30 mouse cellular contexts compared by ENCODE assay signal in the genomic region with DNA sequence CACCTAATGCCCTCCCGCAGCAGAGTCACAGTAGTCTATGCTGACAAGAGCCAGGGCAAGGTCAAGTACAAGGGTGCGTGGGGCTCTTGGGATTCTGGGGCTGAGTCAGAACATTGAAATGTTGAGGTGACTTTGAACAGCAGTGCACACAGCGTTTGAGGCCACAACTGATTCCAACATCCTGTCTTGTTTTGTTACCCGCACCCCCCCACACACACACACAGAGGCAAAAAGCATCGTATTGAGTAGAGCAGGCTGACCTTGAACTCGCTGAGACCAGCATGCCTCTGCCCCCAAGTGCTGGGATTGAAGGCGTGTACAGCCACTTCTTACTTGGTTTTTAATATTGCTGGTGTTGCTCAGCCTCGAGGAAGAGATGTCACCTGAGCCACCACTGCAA. TPM values are rescaled to one million over a fixed set of nuclear protein-coding genes. Genes with fewer than 3 reads are reported as not detected.
DNase-seq lines count a peak whose midpoint lies in the region; ATAC-seq and TF ChIP-seq lines count a peak whose summit lies in the region.
"Had no signal": no experiment of that assay in that cellular context is flagged by ENCODE, and none has a peak within 500 bp of the region (broad histone marks: within the 10 kb centered on the region; RNA-seq: fewer than 3 reads in every experiment).

No protein-coding gene starts in this region.

- TF ChIP-seq CTCF in intestine, postnatal 0 days (IDR thresholded peaks at IDR 0.05; ENCODE audit: low read depth): no peak

- WGBS in intestine, embryonic 14.5 days: 76% methylated on average over 8 of the region's 8 CpGs
- 77% methylated on average over 8 of the region's 8 CpGs for WGBS in intestine, postnatal 0 days

- no peak overlapping the region for H3K27ac ChIP-seq in intestine, embryonic 14.5 days (ENCODE audit: low read depth)
- H3K27ac ChIP-seq in intestine, postnatal 0 days (ENCODE audit: low read depth, low read length): no peak overlapping the region
- H3K27ac ChIP-seq: embryonic facial prominence, embryonic 15.5 days; forebrain, embryonic 10.5 days; heart, embryonic 15.5 days; hindbrain, embryonic 13.5 days; hindbrain, postnatal 0 days; intestine, embryonic 15.5 days had no signal

- DNase-seq in adrenal gland, adult 2 months: peak; percentile 23
- no peak for DNase-seq in adrenal gland, postnatal 14 days
- peak; percentile 31 for DNase-seq in intestine, embryonic 14.5 days (ENCODE audit: low spot score)
- peak; percentile 32 for DNase-seq in testis, postnatal 10 days (ENCODE audit: low spot score)
- no peak for DNase-seq in testis, postnatal 14 days (ENCODE audit: low spot score)
- DNase-seq in ZHBTc4 (ENCODE audit: low read depth, low spot score): peak; percentile 32
- DNase-seq: adrenal gland, adult 8-10 months; cerebellum, adult 11 months; cerebellum, adult 8-10 months; cerebellum, postnatal 14 days; embryo, embryonic 11 days; gastrocnemius, postnatal 14 days; heart, postnatal 14 days had no signal

- H3K9ac ChIP-seq in intestine, embryonic 14.5 days (ENCODE audit: low read length): no peak overlapping the region
- H3K9ac ChIP-seq in intestine, postnatal 0 days (ENCODE audit: low read depth, low read length): no peak overlapping the region
- H3K9ac ChIP-seq: embryonic facial prominence, embryonic 15.5 days; heart, embryonic 15.5 days; hindbrain, embryonic 13.5 days; intestine, embryonic 15.5 days had no signal

- H3K9me3 ChIP-seq in intestine, embryonic 14.5 days (ENCODE audit: control insufficient read depth, low read length): no peaks in the 10 kb centered on the region
- H3K9me3 ChIP-seq in intestine, postnatal 0 days (ENCODE audit: control insufficient read depth): no peaks in the 10 kb centered on the region
- H3K9me3 ChIP-seq: embryonic facial prominence, embryonic 15.5 days; forebrain, embryonic 10.5 days; G1E; heart, embryonic 15.5 days; hindbrain, embryonic 13.5 days; intestine, embryonic 15.5 days had no signal

- H3K4me1 ChIP-seq in intestine, embryonic 14.5 days (replicated peaks; ENCODE audit: control insufficient read depth, insufficient read depth, low read length): no peaks in the 10 kb centered on the region
- no peaks in the 10 kb centered on the region for H3K4me1 ChIP-seq in intestine, postnatal 0 days (replicated peaks; ENCODE audit: control insufficient read depth, insufficient read depth, low read length)
- H3K4me1 ChIP-seq: embryonic facial prominence, embryonic 15.5 days; heart, embryonic 15.5 days; hindbrain, embryonic 13.5 days; intestine, embryonic 15.5 days had no signal

- H3K27me3 ChIP-seq in intestine, embryonic 14.5 days (replicated peaks; ENCODE audit: control insufficient read depth, insufficient read depth, low read length): no peaks in the 10 kb centered on the region
- no peaks in the 10 kb centered on the region for H3K27me3 ChIP-seq in intestine, postnatal 0 days (replicated peaks; ENCODE audit: control insufficient read depth, insufficient read depth, low read length)
- H3K27me3 ChIP-seq: embryonic facial prominence, embryonic 15.5 days; intestine, embryonic 15.5 days had no signal

- no peak overlapping the region for H3K4me2 ChIP-seq in intestine, embryonic 14.5 days (ENCODE audit: low read length)
- H3K4me2 ChIP-seq in intestine, postnatal 0 days (replicated peaks; ENCODE audit: low read depth): no peak overlapping the region
- H3K4me2 ChIP-seq: embryonic facial prominence, embryonic 15.5 days; heart, embryonic 11.5 days; heart, embryonic 15.5 days; hindbrain, embryonic 13.5 days; intestine, embryonic 15.5 days had no signal

- H3K36me3 ChIP-seq in intestine, embryonic 14.5 days (ENCODE audit: control insufficient read depth, insufficient read depth, low read length): no peaks in the 10 kb centered on the region
- H3K36me3 ChIP-seq in intestine, postnatal 0 days (ENCODE audit: control insufficient read depth, insufficient read depth): no peaks in the 10 kb centered on the region
- H3K36me3 ChIP-seq: embryonic facial prominence, embryonic 15.5 days; forebrain, embryonic 10.5 days; G1E; heart, embryonic 15.5 days; hindbrain, embryonic 13.5 days; intestine, embryonic 15.5 days had no signal

- no peak overlapping the region for H3K4me3 ChIP-seq in intestine, embryonic 14.5 days (ENCODE audit: low read depth, low read length)
- H3K4me3 ChIP-seq in intestine, postnatal 0 days (ENCODE audit: low read depth, low read length): no peak overlapping the region
- H3K4me3 ChIP-seq: embryonic facial prominence, embryonic 15.5 days; erythroblast, embryonic 14.5 days; forebrain, embryonic 10.5 days; heart, embryonic 15.5 days; hindbrain, embryonic 13.5 days; intestine, embryonic 15.5 days had no signal

- ATAC-seq in intestine, embryonic 14.5 days (replicated peaks; ENCODE audit: low FRiP score, low TSS enrichment, low read depth): no peak
- ATAC-seq in intestine, postnatal 0 days: no peak
- no peak for ATAC-seq in activated CD4-positive, CD25-positive, alpha-beta regulatory T cell, adult 4 months
- ATAC-seq: forebrain, embryonic 16.5 days; hindbrain, postnatal 0 days; intestine, embryonic 15.5 days had no signal

RNA-seq across cellular contexts. Expression of gene Theg, which starts 12.8 kb away (rescaled TPM):
- total RNA-seq in adrenal gland, adult 2 months (2021): not detected
- polyA plus RNA-seq in adrenal gland, adult 2 months (2012; rRNA removed): not detected in 2 replicates
- total RNA-seq in adrenal gland, postnatal 14 days (2021): not detected in 2 replicates
- polyA plus RNA-seq in intestine, embryonic 14.5 days (2014; fragmentation: Nextera tagmentation; extraction: Ambion mirVana): not detected in 2 replicates
- not detected in 2 replicates for polyA plus RNA-seq in intestine, postnatal 0 days (2015; fragmentation: Nextera tagmentation; extraction: Ambion mirVana)
- polyA plus RNA-seq in activated CD4-positive, CD25-positive, alpha-beta regulatory T cell, adult 4 months (2017; shearing (Covaris generic)): not detected
- total RNA-seq: adrenal gland, adult 8-10 months; adrenal gland, postnatal 4 days; common myeloid progenitor, adult 5-6 weeks; G1E; gastrocnemius, postnatal 14 days; heart, postnatal 14 days; hematopoietic stem cell, adult 5-6 weeks; hindbrain, postnatal 0 days had no signal
- polyA plus RNA-seq: brain, embryonic 14.5 days; embryonic facial prominence, embryonic 11.5 days; embryonic facial prominence, embryonic 15.5 days; erythroblast, embryonic 14.5 days; forebrain, embryonic 10.5 days; forebrain, embryonic 16.5 days; G1E; heart, embryonic 11.5 days; heart, embryonic 15.5 days; hindbrain, embryonic 13.5 days; hindbrain, postnatal 0 days; intestine, embryonic 15.5 days had no signal

RNA-seq across cellular contexts. Expression of gene Mier2, which starts 19.4 kb away (rescaled TPM):
- 10 to 100 TPM; 26.7 to 30.9 TPM for total RNA-seq in adrenal gland, adult 2 months (2021)
- polyA plus RNA-seq in adrenal gland, adult 2 months (2012; rRNA removed): 150 and 154 TPM in 2 replicates
- total RNA-seq in adrenal gland, postnatal 14 days (2021): 29.1 and 40.7 TPM in 2 replicates
- 47.9 and 48.0 TPM in 2 replicates for polyA plus RNA-seq in intestine, embryonic 14.5 days (2014; fragmentation: Nextera tagmentation; extraction: Ambion mirVana)
- polyA plus RNA-seq in intestine, postnatal 0 days (2015; fragmentation: Nextera tagmentation; extraction: Ambion mirVana): 15.6 and 16.2 TPM in 2 replicates
- 10 to 100 TPM; 12.0 to 15.0 TPM for polyA plus RNA-seq in activated CD4-positive, CD25-positive, alpha-beta regulatory T cell, adult 4 months (2017; shearing (Covaris generic))
- total RNA-seq: G1E had no signal

RNA-seq across cellular contexts. Expression of gene C2cd4c, which starts 39.5 kb away (rescaled TPM):
- total RNA-seq in adrenal gland, adult 2 months (2021): under 1 TPM; 0.10 to 0.14 TPM
- 0.12 and 0.25 TPM in 2 replicates for polyA plus RNA-seq in adrenal gland, adult 2 months (2012; rRNA removed)
- total RNA-seq in adrenal gland, postnatal 14 days (2021): 0.08 and 0.11 TPM in 2 replicates
- polyA plus RNA-seq in intestine, embryonic 14.5 days (2014; fragmentation: Nextera tagmentation; extraction: Ambion mirVana): 0.19 TPM in 1 of 2 replicates, not detected in the other
- 0.05 TPM in 2 replicates for polyA plus RNA-seq in intestine, postnatal 0 days (2015; fragmentation: Nextera tagmentation; extraction: Ambion mirVana)
- polyA plus RNA-seq in activated CD4-positive, CD25-positive, alpha-beta regulatory T cell, adult 4 months (2017; shearing (Covaris generic)): not detected
- total RNA-seq: common myeloid progenitor, adult 5-6 weeks; G1E; heart, postnatal 14 days had no signal
- polyA plus RNA-seq: embryonic facial prominence, embryonic 15.5 days; erythroblast, embryonic 14.5 days; forebrain, embryonic 10.5 days; G1E; heart, embryonic 11.5 days; heart, embryonic 15.5 days had no signal

RNA-seq across cellular contexts. Expression of gene Plpp2, which starts 40.8 kb away (rescaled TPM):
- 10 to 100 TPM; 30.3 to 34.7 TPM for total RNA-seq in adrenal gland, adult 2 months (2021)
- polyA plus RNA-seq in adrenal gland, adult 2 months (2012; rRNA removed): 33.5 and 44.3 TPM in 2 replicates
- total RNA-seq in adrenal gland, postnatal 14 days (2021): 16.6 and 19.3 TPM in 2 replicates
- polyA plus RNA-seq in intestine, embryonic 14.5 days (2014; fragmentation: Nextera tagmentation; extraction: Ambion mirVana): 91.9 and 92.2 TPM in 2 replicates
- polyA plus RNA-seq in intestine, postnatal 0 days (2015; fragmentation: Nextera tagmentation; extraction: Ambion mirVana): 141 TPM in 2 replicates
- polyA plus RNA-seq in activated CD4-positive, CD25-positive, alpha-beta regulatory T cell, adult 4 months (2017; shearing (Covaris generic)): 1 to 10 TPM; 2.7 to 4.7 TPM
- total RNA-seq: G1E had no signal

Comparison
In these comparisons a context has a peak if more than half of its experiments do, and no peak if none do; other contexts are left out.
1. DNase-seq: peak in adrenal gland, adult 2 months (single experiment), intestine, embryonic 14.5 days (single experiment), testis, postnatal 10 days (single experiment) and ZHBTc4 (single experiment); none in adrenal gland, postnatal 14 days (single experiment) and testis, postnatal 14 days (single experiment).